Mouse (Mus musculus): Measurements from ENCODE around the gene Reln.

Gene Reln

DNA sequence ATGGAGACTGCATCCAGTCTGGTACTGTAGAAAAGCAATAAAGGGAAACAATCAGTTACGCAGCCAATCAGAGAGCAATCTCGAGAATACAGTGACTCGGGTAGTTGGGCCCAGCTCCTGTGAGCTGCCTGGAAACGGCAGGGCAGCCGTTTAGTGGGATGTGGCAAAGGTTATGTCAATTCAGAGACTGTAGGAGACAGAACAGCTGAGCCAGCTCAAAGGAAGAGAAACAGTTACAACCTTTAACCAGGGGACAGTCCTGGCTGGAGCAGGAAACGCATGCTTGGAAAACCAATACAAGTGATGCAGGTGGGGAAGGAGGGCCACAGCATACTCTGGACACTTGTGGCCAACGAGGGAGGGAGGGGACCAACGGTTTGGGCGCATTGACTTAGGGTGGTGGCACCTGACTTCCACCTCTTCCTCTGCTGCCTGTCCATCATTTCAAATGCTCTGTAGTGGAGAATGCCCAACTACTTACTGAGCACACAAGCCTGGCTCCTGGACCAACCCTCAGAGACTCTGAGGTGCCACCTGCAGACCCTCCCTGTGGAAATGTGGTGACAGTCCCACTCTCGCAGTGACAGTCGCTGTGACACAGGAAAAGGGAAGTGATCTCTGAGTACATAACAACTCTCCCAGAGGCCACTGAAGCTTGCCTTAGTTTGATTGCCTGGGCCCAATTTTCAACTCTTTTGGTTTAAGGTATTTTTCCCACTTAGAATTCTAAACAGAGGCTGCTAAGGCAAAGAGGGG, 337.0 kb downstream of the Reln start:
- DNase-seq (ENCODE audit: low spot score in 2 of 2): no peak

DNA sequence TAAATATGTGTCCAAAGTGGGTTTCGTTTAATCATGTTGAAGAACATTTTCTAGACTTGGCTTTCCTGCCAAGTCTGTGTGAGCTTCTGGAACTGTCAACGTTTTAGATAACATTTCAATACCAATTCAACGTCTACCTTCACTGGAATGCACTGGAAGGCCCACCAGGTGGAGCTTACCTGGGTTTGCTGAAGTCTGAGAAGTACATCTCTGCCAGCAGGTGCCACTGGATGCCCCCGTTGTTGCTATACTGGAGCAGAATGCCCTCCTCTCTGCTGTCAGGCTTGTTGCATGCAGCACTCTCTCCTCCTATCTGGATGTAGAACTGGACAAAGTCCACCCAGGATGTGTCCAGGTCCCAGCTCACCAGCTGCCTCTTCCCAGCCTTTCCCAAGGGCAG, 340.6 kb downstream of the Reln start:
- no peak for DNase-seq (ENCODE audit: low spot score in 2 of 2)

DNA sequence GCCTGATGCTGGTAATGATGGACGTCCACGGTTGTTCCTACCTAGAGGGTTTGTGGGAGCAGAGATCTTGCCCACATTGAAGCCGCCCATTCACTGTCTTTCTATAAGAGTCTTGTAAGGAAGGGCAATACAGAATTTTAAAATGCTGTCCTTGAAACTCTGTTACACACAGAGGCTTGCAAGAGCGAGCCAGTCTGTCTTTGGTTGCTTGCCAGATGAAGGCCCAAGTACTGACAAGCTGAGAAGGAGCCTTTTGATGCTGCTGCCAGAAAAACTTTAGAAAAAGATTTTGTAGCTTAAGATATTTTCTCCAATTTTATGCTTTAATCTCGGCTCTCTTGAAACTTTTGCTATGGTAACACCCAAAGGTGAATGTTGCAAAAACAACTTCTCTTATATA, 356.8 kb downstream of the Reln start:
- DNase-seq (ENCODE audit: low spot score in 2 of 2): no peak

DNA sequence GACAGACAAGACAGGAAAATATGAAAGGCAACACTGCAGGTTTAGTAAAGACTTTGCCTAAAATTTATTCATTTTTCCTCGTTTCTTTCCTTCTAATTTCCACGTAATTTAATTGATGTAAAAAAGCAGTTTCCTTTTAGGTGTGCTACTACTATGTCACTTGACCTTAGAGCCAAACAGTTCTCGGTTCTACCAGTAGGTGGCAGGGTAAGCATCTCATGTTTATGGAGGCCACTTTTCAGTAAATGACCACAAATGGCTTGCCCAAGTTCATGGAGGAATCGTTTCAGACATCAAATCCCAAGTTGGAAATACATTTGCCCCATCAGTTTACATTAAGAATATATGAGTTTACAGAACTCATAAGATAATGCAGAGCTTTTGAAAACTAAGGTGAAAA, 358.2 kb downstream of the Reln start:
- DNase-seq (ENCODE audit: low spot score in 2 of 2): no peak

DNA sequence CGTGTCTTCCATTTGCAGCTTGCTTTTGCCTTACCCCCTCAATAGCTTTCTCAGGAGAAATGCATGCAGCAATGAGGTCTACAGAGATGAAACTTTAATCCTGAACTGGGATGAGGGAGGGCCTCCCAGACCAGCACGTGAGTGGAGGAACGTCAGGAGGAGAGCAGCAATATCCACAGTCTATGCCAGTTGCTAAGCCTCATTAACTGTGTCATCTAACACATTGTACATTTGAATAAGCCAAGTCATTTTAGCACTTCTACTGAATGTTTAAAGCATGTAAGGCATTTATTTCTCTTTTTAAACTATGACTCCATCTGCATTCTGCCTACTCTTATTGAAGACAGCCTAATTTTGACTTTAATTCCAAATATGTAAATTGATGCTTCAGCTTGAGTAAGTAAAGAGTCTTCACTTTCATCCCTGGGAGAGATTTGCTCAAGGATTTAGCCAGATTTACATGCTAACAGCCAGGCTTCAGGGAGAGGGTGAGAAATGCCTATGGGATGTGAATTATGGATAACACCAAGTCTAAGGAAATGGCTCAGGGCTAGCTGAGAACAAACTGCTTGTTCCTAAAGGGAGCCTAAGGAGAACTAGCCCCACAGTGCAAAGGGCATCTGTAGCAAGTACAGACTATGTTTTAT, 361.4 kb downstream of the Reln start:
- DNase-seq (ENCODE audit: low spot score in 2 of 2): no peak

DNA sequence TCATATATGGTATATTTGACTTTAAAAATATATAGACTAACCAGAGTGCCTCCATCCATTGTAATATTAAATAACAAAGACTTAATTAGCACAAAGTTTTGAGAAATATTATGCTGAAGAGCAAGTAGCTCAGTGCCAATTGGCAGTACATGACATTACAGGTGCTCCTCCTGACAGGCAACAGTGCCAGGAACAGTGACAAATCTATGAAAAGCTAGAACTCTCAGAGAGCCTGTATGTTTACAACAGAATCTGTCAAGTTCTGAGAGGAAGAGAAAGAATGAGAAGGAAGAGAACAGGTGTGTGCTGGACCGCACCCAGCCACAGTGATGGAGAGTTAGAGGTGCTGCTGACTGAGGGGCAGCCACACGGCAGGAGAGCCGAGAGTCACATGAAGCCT, 363.3 kb downstream of the Reln start:
- no peak for DNase-seq (ENCODE audit: low spot score in 2 of 2)

DNA sequence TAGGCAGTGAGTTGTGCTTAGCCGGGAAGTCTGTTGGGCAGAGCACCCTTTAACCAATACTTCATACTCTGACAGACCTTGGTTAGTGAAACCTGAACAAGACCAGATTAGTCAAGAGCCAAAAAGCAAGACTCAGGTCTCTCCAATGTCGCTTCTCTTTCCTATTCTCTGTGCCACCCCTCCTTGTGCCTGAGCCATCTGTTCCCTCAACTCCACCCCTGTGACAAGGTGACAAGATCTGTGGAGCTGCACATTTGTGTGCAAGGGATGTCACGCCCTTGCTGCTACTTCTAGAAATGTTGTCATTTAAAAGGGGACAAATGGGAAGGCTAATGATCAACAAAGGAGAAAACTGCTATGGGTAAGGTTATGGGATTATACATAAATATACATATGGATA, 364.0 kb downstream of the Reln start:
- no peak for DNase-seq (ENCODE audit: low spot score in 2 of 2)

DNA sequence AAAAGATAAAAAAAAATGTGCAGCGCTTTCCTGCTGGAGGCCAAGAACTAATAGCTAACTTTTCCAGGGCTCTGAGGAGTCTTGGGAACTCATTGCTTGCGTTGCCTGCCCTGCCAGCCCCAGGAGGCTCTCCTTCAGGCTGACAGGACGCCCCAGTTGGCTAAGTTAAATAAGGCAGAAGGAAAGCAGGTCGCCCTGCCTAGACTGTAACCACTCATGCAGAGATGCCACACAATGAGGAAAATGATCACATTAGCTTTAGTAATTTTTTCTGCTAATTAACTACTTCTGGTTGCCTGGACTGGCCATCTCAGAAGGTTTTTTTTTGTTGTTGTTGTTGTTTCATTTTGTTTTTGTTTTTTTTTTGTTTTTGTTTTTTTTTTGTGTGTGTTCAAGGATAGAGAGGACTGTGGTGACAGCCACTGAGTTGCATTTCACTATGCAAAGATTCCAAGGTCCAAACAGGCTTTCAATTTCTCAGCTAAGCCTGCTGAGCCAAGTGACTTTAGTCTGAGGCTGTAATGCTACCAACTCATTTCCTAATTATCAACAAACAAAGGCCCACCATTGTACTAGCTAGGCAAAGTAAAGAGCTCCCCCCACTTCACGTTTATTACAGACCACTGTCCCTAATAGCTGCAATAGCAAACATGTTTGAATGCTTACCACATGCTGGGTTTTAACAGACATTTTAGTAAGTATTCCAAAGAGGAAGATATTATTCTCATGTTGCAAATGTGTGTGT, 371.1 kb downstream of the Reln start:
- DNase-seq (ENCODE audit: low spot score in 2 of 2): no peak

DNA sequence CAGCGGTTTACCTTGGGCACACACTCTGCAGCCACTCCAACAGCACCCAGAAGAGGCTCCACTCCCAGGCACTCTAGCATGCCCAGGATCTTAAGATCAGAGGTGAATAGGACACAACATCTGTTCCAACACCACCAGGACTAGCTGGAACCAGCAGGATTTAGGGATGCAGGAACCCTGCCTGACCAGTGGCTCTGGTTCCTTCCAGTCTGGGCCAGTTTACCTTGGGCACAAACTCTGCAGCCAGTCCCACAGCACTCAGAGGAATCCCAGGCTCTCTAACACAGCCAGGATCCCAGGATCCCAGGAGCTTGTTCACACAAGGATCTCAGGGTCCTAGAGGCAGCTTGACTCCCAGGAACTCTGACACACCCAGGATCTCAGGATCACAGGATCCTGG, 382.7 kb downstream of the Reln start:
- no peak for DNase-seq (ENCODE audit: low spot score in 2 of 2)

DNA sequence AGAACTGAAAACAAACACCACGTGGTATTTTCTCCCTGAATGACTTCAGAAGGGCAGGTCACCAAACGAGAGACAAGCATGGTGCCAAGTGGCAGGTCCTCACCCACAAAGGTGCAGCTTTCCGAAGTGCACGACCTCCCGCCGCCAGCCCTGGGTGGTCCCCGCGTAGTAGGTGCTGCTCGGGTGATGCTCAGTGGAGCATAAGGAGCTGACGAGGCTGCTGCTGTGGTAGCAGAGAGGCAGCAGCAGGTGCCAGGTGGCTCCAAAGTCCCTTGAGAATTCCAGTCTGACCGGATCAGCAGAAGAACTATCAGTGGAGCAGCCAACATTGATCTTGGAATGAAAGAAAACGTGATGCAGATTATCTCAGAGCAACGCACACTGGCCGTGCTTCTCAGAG, 384.4 kb downstream of the Reln start:
- DNase-seq (ENCODE audit: low spot score in 2 of 2): no peak

DNA sequence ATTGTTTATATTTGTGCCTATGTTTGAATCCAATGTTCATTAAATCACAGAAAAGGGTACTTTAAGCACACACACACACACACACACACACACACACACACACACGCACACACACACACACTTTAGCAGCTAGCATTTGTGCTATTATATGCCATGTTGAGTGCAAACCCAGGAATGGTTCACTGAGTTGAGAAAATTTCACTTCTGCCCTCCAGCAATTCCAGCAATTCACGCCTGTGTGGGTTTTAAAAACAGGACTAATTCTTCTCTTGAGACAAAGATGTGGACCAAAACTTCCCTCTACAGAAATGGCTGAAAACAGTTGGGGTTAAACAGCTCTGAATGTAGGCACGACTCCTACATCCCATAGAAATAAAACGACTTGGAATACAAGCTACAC, 386.9 kb downstream of the Reln start:
- DNase-seq (ENCODE audit: low spot score in 2 of 2): no peak

DNA sequence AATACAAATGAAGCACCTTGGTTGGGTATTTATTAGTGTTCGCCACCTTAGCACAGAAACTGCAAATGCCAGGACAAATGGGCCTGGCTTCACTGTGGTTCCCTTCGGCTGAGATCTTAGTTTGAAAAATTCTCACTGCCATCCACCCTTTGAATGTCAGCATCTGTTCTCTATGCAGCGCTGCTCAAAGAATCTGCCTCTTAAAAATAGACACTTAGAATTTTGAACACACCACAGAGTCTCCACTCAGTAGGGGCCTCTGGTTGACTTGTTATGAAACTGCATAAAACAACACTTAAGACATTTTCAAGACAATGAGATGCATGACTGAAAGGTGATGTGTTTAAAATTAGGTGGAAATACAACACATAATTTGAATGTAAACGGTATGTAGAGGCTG, 387.4 kb downstream of the Reln start:
- DNase-seq (ENCODE audit: low spot score in 2 of 2): no peak

DNA sequence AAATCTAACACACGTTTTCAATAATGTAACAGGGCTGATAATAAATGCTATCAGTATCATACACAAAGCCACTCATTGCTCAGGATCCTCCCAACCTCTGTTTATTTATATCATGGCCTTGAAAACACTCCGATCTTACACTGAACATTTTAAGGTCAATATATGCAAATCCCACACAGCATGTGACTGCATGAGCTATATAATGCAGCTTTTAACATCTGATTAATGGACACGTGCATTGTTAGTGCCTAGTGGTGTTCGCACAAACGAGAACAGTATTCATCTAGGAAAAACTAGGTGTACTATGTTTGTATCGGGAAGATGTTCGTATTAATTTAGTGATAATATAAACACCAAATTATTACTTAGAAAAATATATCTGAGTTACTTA, 395.0 kb downstream of the Reln start:
- DNase-seq (ENCODE audit: low spot score in 2 of 2): no peak

DNA sequence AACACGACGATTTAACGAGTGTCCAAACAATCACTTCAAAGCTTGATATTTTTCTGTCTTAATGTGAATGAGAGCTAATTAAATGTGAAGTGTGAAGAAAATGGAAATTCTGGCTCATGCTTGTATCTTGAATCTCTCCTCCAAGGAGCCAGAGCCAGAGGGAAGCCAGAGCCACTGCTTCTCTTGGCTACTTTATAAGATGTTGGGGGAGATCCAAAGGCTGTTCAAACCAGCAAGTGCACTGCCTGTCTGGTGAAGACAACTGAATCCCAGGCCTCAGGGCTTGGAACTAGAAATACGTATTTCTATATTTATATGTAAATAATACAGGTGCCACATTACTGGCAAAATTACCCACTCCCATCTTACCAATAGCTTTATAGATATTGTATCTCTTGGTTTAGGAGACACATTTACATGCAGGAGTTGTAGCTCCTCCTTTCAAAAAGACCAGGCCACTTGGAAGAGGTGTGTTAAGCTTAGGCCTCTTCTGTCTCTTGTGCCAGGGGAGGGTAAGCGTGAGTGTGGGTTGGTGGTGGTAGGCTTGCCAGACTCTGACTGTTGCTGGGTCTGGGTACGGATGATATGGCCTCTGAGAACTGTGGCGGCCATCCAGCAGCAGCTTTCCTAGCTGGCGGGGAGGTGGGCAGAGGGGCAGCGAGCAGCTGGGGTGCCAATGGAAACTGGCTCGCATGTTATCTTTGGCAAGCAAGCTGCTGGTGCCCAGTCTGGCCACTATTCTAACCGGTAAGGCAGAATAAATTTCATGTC, 395.6 kb downstream of the Reln start:
- DNase-seq (ENCODE audit: low spot score in 2 of 2): no peak

DNA sequence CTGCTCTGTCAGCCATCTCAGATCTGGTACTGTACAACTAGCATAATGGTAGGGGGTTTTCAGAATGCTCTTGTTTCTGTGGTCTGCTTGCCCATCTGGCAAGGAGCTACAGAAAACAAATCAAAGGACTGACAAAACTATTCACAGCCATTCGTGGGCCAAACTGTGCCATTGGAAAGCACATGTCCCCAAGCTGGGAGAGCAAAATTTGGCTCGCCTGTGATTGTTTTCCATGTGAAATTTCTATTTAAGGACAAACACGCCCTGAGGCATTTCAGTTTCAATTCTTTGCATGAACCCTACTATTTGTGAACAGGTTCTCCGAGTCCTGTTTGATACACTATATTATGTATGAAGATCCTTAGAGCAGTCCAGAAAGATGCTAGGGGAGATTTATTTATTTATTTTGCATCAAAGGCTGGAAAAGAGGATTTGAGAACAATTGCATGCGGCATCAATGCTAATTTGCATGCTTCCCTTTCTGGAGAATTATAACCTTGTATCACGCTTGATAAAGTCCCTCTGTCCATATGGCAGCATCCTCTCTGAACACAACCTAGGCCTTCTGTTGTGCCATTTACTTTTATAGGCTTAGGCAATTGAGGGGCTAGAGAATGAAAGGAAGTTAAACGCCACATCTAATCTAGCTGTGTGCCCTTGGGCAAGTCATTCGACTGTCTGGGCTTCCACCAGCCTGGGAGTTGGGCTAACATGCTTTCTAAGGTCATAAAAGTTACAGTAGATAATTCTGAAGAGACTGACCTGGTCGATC, 396.7 kb downstream of the Reln start:
- DNase-seq (ENCODE audit: low spot score in 2 of 2): no peak

DNA sequence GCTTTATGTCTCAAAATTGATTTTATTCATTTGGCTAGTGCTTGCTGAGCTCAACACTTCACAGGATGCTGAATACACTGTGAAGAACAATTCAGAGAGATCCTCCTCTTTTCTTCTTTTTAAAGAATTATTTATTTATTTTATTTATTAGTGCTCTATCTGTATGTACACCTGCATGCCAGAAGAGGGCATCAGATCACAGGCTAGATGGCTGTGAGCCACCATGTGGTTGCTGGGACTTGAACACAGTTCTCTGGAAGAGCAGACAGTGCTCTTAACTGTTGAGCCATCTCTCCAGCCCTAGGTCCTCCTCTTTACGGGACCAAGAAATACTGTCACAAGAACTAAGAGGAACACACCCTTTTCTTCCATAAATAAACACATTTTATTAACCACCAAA, 399.9 kb downstream of the Reln start:
- no peak for DNase-seq (ENCODE audit: low spot score in 2 of 2)

DNA sequence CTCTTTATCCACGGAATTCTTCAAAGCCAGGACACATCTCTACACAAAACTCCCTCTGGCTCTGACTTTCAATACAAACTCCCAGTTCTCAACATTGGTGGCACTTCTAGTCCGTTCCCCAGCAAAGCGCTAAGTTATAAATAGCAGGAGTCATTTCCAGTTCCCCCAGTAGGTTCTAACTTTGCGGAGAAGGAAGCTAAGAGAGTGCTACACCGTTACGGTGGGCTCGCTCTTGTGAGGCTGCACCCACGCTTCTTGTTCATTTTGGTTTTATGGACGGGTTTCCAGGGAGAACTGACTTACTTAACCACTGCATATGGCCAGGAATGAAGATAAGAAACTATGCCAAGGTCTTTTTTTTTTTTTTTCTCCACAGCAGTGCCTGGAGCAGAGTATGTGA, 405.1 kb downstream of the Reln start:
- DNase-seq (ENCODE audit: low spot score in 2 of 2): no peak

DNA sequence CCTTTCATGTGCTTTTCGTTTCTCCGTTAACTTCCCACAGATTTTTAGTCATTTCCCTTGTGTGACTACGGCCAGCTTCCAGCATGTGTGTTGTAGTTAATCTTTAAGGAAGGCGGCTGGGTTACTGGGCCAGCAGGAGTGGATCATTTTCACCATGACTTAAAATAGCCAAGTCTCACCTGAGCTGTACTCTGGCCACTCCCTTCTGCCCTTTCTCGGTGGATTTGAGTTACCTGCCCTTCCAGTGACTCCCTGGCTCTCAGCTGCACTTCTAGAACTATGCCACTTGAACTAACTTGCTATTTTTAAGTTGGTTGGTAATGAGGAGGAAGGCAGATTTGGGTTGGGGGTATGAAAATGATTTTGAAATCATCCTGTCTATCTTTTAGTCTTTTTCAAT, 406.4 kb downstream of the Reln start:
- no peak for DNase-seq (ENCODE audit: low spot score in 2 of 2)

DNA sequence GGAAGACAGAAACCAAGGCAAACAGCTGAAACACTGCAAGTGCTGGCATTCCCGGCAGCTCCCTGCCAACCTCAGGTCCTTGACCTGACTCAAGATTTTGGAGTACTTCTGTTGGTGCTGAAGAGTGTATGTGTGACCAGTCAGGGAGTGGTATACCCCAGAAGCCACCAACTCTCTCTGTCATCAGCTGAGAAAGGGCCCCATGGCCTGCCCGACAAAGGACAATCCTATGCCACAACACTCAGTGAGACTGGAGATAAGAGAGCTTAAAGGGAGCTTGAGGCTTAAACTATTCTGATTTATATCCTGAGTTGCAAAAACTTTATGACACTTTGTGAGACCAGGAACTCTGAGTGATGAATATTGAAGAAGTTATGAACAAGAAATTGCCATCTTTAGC, 407.9 kb downstream of the Reln start:
- DNase-seq (ENCODE audit: low spot score in 2 of 2): no peak

DNA sequence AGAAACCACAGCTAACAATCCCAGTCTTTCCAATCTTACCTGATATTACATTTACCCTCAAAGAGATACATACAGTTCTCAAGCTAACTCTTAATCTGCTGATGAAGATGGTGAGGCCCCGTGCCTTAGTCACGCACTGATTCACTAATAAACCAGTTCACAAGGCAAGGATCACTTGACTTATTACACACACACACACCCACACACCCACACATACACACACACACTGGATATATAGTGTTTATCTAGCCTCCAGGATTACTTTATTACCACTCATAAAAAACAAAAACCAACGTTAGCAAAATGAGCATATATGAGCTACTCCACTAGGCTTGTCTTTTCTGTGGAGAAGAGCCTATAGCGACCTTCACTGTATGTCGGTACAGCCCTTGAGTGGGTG, 408.4 kb downstream of the Reln start:
- DNase-seq (ENCODE audit: low spot score in 2 of 2): no peak

DNA sequence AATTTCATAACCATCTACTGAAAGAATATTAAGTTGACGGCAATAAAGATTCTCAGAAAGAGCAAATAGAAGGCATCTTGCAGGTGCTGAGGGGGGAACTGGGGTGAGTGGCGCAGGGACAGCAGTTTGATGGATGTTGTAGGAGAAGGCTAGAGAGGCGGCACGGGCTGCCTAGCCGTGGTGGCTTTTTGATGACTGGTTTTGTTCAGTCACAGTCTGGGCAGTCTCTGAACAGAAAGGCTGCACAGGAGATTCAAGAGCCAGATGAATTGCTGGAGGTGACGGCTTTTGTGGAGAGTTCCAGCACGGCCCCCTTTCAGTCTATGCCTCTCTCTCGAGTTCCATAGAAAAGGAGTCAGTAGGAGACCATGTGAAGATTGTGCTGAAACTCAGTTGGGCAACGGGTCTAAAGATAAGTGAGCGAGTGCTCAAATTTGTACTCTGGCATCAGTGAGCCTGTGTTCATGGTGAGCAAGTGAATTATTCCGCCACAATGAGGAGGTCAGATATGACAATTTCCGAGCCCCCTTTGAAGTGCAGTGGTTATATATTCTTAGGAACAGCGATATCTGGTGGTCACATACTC, 409.6 kb downstream of the Reln start:
- DNase-seq (ENCODE audit: low spot score in 2 of 2): no peak
